16 mouse cellular contexts compared by ENCODE assay signal in genomic region chr4:149936921-149937320, GRCm38 (mm10). TPM values are rescaled to one million over a fixed set of nuclear protein-coding genes. Genes with fewer than 3 reads are reported as not detected.
DNase-seq lines count a peak whose midpoint lies in the region; ATAC-seq and TF ChIP-seq lines count a peak whose summit lies in the region.
"Had no signal": no experiment of that assay in that cellular context is flagged by ENCODE, and none has a peak within 500 bp of the region (broad histone marks: within the 10 kb centered on the region; RNA-seq: fewer than 3 reads in every experiment).

No protein-coding gene starts in this region.

- no peak overlapping the region for H3K9ac ChIP-seq in lung, postnatal 0 days (replicated peaks; ENCODE audit: low read depth)
- H3K9ac ChIP-seq: kidney, embryonic 15.5 days; limb, embryonic 13.5 days; liver, embryonic 15.5 days; midbrain, embryonic 13.5 days had no signal

- peak; percentile 28; the same call in 1 of the 2 replicates for TF ChIP-seq EP300 in lung, postnatal 0 days (IDR thresholded peaks at IDR 0.05)

- TF ChIP-seq CTCF in lung, postnatal 0 days (IDR thresholded peaks at IDR 0.05): no peak
- no peak for TF ChIP-seq CTCF in lung, adult 2 months (IDR thresholded peaks at IDR 0.05; ENCODE audit: insufficient read depth, low read length)

- no peak overlapping the region for H3K4me3 ChIP-seq in lung, postnatal 0 days (ENCODE audit: low read depth, low read length)
- no peak overlapping the region for H3K4me3 ChIP-seq in lung, adult 2 months (replicated peaks; ENCODE audit: extremely low read depth, low read depth, low read length)
- H3K4me3 ChIP-seq: kidney, embryonic 15.5 days; limb, embryonic 13.5 days; liver, embryonic 15.5 days; midbrain, embryonic 13.5 days had no signal

- 54% methylated on average over 5 of the region's 5 CpGs for WGBS in lung, postnatal 0 days
- 52% methylated on average over 5 of the region's 5 CpGs for WGBS in lung, adult 2 months

- peaks cover 5% of the 10 kb centered on the region; the same call in 1 of the 2 replicates for H3K4me1 ChIP-seq in lung, postnatal 0 days (ENCODE audit: insufficient read depth, low read depth, low read length)
- H3K4me1 ChIP-seq in lung, adult 2 months (ENCODE audit: control insufficient read depth, insufficient read depth, low read length): peaks cover 6% of the 10 kb centered on the region
- H3K4me1 ChIP-seq: liver, embryonic 15.5 days had no signal

- no peaks in the 10 kb centered on the region for H3K36me3 ChIP-seq in lung, postnatal 0 days (ENCODE audit: insufficient read depth, low read length)
- H3K36me3 ChIP-seq: kidney, embryonic 15.5 days; limb, embryonic 13.5 days; liver, embryonic 15.5 days; midbrain, embryonic 13.5 days had no signal

- no peak overlapping the region for H3K4me2 ChIP-seq in lung, postnatal 0 days (replicated peaks; ENCODE audit: low read depth, low read length)
- H3K4me2 ChIP-seq: kidney, embryonic 15.5 days; limb, embryonic 13.5 days; liver, embryonic 15.5 days; midbrain, embryonic 13.5 days had no signal

- H3K9me3 ChIP-seq in lung, postnatal 0 days (ENCODE audit: low read length): no peaks in the 10 kb centered on the region
- H3K9me3 ChIP-seq: kidney, embryonic 15.5 days; limb, embryonic 13.5 days; liver, embryonic 15.5 days; midbrain, embryonic 13.5 days had no signal

- no peaks in the 10 kb centered on the region for H3K27me3 ChIP-seq in lung, postnatal 0 days (replicated peaks; ENCODE audit: insufficient read depth, low read length)
- H3K27me3 ChIP-seq: kidney, embryonic 15.5 days; limb, embryonic 13.5 days had no signal

- no peak for TF ChIP-seq POLR2A in lung, adult 2 months (IDR thresholded peaks at IDR 0.05; ENCODE audit: borderline replicate concordance, extremely low read depth, low read depth, low read length)

- intact Hi-C loops in heart, postnatal 25 days (cut with DNase I): no loop called here

- DNase-seq in heart, adult 8-10 months (ENCODE audit: low spot score): peak; percentile 49
- DNase-seq in heart, postnatal 25 days (ENCODE audit: low spot score): no peak
- DNase-seq in lung, postnatal 0 days (ENCODE audit: low spot score): no peak
- DNase-seq in lung, adult 2 months: no peak
- peak; percentile 53 for DNase-seq in WW6 (ENCODE audit: low read depth, low spot score)
- no peak for DNase-seq in adrenal gland, postnatal 10 days
- DNase-seq: cerebellum, adult 11 months; cerebellum, postnatal 36 days; lung, postnatal 36 days; thymus, adult 18-20 months had no signal

- no peak overlapping the region for H3K27ac ChIP-seq in lung, postnatal 0 days (ENCODE audit: low read length)
- H3K27ac ChIP-seq: kidney, embryonic 15.5 days; liver, embryonic 15.5 days; midbrain, embryonic 13.5 days had no signal

- ATAC-seq in lung, postnatal 0 days: peak; percentile 31; the same call in 1 of the 2 replicates
- no peak for ATAC-seq in inflammation-experienced regulatory T-cells, adult 6 months
- ATAC-seq: forebrain, embryonic 14.5 days; midbrain, embryonic 13.5 days had no signal

RNA-seq across cellular contexts. Expression of gene Spsb1, which starts 17.9 kb away (rescaled TPM):
- total RNA-seq in heart, adult 8-10 months (2022): 10 to 100 TPM; 24.7 to 43.0 (median 31.0) TPM
- 10 to 100 TPM; 32.6 to 36.7 TPM for total RNA-seq in heart, postnatal 25 days (2021)
- 14.6 and 19.2 TPM in 2 replicates for polyA plus RNA-seq in lung, postnatal 0 days (2015; fragmentation: Nextera tagmentation; extraction: Ambion mirVana)
- 20.2 and 23.4 TPM in 2 replicates for polyA plus RNA-seq in lung, adult 2 months (2012; rRNA removed)
- polyA plus RNA-seq in inflammation-experienced regulatory T-cells, adult 6 months (2017; shearing (Covaris generic)): 1 to 10 TPM; 1.7 to 8.9 (median 7.9) TPM
- total RNA-seq in adrenal gland, postnatal 10 days (2021): 10 to 100 TPM; 31.6 TPM

Comparison
In these comparisons a context has a peak if more than half of its experiments do, and no peak if none do; other contexts are left out.
1. DNase-seq: peak in heart, adult 8-10 months (single experiment) and WW6 (single experiment); none in heart, postnatal 25 days (single experiment), lung, postnatal 0 days (single experiment), lung, adult 2 months (single experiment) and adrenal gland, postnatal 10 days (single experiment).